Mouse (Mus musculus) liver, embryonic 14.5 days (tissue): ENCODE measurements around the gene Chd2. TPM values are rescaled to one million over a fixed set of nuclear protein-coding genes. Genes with fewer than 3 reads are reported as not detected.

Experiments used
- ATAC-seq: fragments of 200-750 bp; cut with Nextera tagmentation; 2 replicates; pipeline ENCODE4 v1.8.0; 2017; ENCODE audit warnings: moderate number of reproducible peaks, mild to moderate bottlenecking, moderate library complexity; ENCODE audit not compliant: insufficient read depth
- DNase-seq, 3 experiments: peaks; one replicate each; pipeline ENCODE4 v3.0.0-alpha.2; 2012 to 2013; ENCODE audit warnings: low read depth in 3 of 3, low spot score in 3 of 3
- H3K27ac ChIP-seq: fragments of 300-500 bp; sonication (generic); 2 replicates; pipeline ENCODE4 v1.5.1; 2014; ENCODE audit warnings: moderate library complexity, mild to moderate bottlenecking, control low read depth, inconsistent platforms
- H3K27me3 ChIP-seq: fragments of 300-500 bp; sonication (generic); 2 replicates; pipeline ENCODE4 v1.6.1; 2014; ENCODE audit warnings: mild to moderate bottlenecking, low read length, moderate library complexity; ENCODE audit not compliant: control insufficient read depth, insufficient read depth
- H3K36me3 ChIP-seq: fragments of 300-500 bp; sonication (generic); replicated peaks from 2 replicates; pipeline ENCODE4 v1.6.1; 2014; ENCODE audit warnings: low read depth; ENCODE audit not compliant: control insufficient read depth, insufficient read depth
- H3K4me1 ChIP-seq, 2 experiments: fragments of 200-500 bp in 1 of 2; fragments of 300-500 bp in 1 of 2; sonication (generic) in 1 of 2; replicated peaks; 2 replicates each; pipeline ENCODE4 v1.6.1; 2012 to 2014; ENCODE audit warnings: antibody characterized with exemption in 1 of 2, inconsistent platforms in 1 of 2, low read length in 1 of 2; ENCODE audit not compliant: control insufficient read depth in 2 of 2, insufficient read depth in 2 of 2
- H3K4me2 ChIP-seq: fragments of 300-500 bp; sonication (generic); 2 replicates; pipeline ENCODE4 v1.6.1; 2014; ENCODE audit warnings: low read depth, mild to moderate bottlenecking, control low read depth, moderate library complexity
- H3K4me3 ChIP-seq, 2 experiments: fragments of 200-500 bp in 1 of 2; fragments of 300-500 bp in 1 of 2; sonication (generic) in 1 of 2; 2 replicates each; pipeline ENCODE4 v1.5.1; 2012 to 2014; ENCODE audit warnings: low read depth in 2 of 2, low read length in 2 of 2, mild to moderate bottlenecking in 2 of 2, control low read depth in 1 of 2, inconsistent platforms in 1 of 2, moderate library complexity in 1 of 2; ENCODE audit not compliant: insufficient read depth in 1 of 2
- H3K9ac ChIP-seq: fragments of 300-500 bp; sonication (generic); replicated peaks from 2 replicates; pipeline ENCODE4 v1.6.1; 2014; ENCODE audit warnings: mild to moderate bottlenecking, control low read depth, moderate library complexity
- H3K9me3 ChIP-seq: fragments of 300-500 bp; sonication (generic); 2 replicates; pipeline ENCODE4 v1.6.1; 2016; ENCODE audit warnings: low read length, mixed read lengths; ENCODE audit not compliant: control insufficient read depth
- CTCF ChIP-seq: IDR thresholded peaks from 2 replicates; pipeline ENCODE4 v1.5.1; 2016; ENCODE audit warnings: antibody characterized with exemption, low read depth, control low read depth
- EP300 ChIP-seq: IDR thresholded peaks from 2 replicates; pipeline ENCODE4 v1.6.1; 2016; ENCODE audit warnings: antibody characterized with exemption, low read depth
- WGBS: fragments of 180-500 bp; shearing (Covaris S2); extraction: QIAGEN DNeasy Blood & Tissue Kit; methylation state at CpG from one replicate; pipeline ENCODE4 v1.1.7; 2014; ENCODE audit not compliant: insufficient replicate concordance; 5-methylcytosine and 5-hydroxymethylcytosine counted together
- polyA plus RNA-seq, 2 experiments: library from polyadenylated mRNA; depleted of rRNA in 1 of 2; stranded (reverse) in 1 of 2; unstranded in 1 of 2; fragments of >200 nt; fragmentation: Nextera tagmentation in 1 of 2; extraction: Ambion mirVana in 1 of 2; gene quantifications; 2 replicates each; pipeline versions ENCODE4 v1.2.1 to v1.2.3; 2012 to 2014

Chd2 gene
- polyA plus RNA-seq, 2 experiments, result 12.0 to 14.8 TPM

- 60% methylated on average over 2 of the region's 2 CpGs for WGBS
- Histone ChIP-seq H3K27me3 (no peaks in the 10 kb centered on the region), H3K4me2 (peak overlapping the region; percentile 9; the same call in 1 of the 2 replicates)
Observed at GRCm38 (mm10) chr7:73534937-73535860, 6.4 kb downstream of the Chd2 start.

DNA sequence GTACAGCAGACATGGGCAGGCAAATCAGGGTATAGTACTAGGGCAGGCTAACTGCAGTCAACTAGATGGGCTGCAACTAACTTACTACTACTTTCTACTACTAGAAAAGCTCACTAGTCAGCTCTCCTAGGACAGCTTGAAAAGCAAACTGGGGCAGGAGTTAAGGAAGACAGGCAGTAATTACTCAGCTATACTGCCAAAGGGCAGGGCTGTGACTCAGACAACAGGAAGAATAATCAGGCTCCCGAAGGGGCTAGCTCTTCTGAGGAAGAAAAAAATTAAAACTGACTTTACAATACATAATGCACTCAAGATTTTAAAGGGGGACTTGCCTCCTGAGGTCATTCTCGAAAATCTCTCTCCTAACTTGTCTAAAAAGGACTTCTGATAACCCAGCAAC, 8.2 kb downstream of the Chd2 start:
- H3K27ac ChIP-seq, result peak overlapping the region; percentile 42
- no peaks in the 10 kb centered on the region for H3K9me3 ChIP-seq
- ATAC-seq (no peak), DNase-seq (no peak)
- H3K4me2 ChIP-seq, result no peak overlapping the region
- no peak overlapping the region; the same call in 1 of the 2 replicates for H3K9ac ChIP-seq
- H3K4me3 ChIP-seq, result no peak overlapping the region
- H3K4me1 ChIP-seq, result peaks cover 22 to 51% of the 10 kb centered on the region in 2 experiments
- peaks cover 19% of the 10 kb centered on the region for H3K36me3 ChIP-seq
- 27% methylated on average over 2 of the region's 2 CpGs for WGBS
- TF ChIP-seq CTCF (no peak), EP300 (no peak)
- H3K27me3 ChIP-seq, result no peaks in the 10 kb centered on the region

More at GRCm38 (mm10) chr7:73534937-73535860, 6.4 kb downstream of the Chd2 start:
- H3K9me3 ChIP-seq, result no peaks in the 10 kb centered on the region
- TF ChIP-seq CTCF (no peak), EP300 (no peak)
- H3K27ac ChIP-seq, result no peak overlapping the region; the same call in 1 of the 2 replicates
- H3K36me3 ChIP-seq, result peaks cover 19% of the 10 kb centered on the region
- no peak overlapping the region for H3K4me3 ChIP-seq
- ATAC-seq (no peak), DNase-seq (no peak)
- no peak overlapping the region; the same call in 1 of the 2 replicates for H3K9ac ChIP-seq
- peaks cover 22 to 46% of the 10 kb centered on the region in 2 experiments for H3K4me1 ChIP-seq

GRCm38 (mm10) chr7:73532916-73533315, 8.7 kb downstream of the Chd2 start:
- H3K27me3 ChIP-seq, result no peaks in the 10 kb centered on the region
- no peak overlapping the region for H3K4me3 ChIP-seq
- WGBS, result 56% methylated on average over 3 of the region's 3 CpGs
- H3K9me3 ChIP-seq, result no peaks in the 10 kb centered on the region
- no peak overlapping the region for H3K9ac ChIP-seq
- ATAC-seq (no peak), DNase-seq (no peak)
- peak overlapping the region; percentile 42; the same call in 1 of the 2 replicates for H3K27ac ChIP-seq
- H3K4me2 ChIP-seq, result no peak overlapping the region
- no peak for TF ChIP-seq EP300
- TF ChIP-seq CTCF, result no peak
- H3K4me1 ChIP-seq, result peaks cover 22 to 51% of the 10 kb centered on the region in 2 experiments
- H3K36me3 ChIP-seq, result peaks cover 22% of the 10 kb centered on the region

- ATAC-seq, result no peak
- H3K27me3 ChIP-seq, result no peaks in the 10 kb centered on the region
- TF ChIP-seq EP300, result no peak
- TF ChIP-seq CTCF, result no peak
- H3K4me3 ChIP-seq, result no peak overlapping the region
- H3K4me2 ChIP-seq, result no peak overlapping the region
- H3K9me3 ChIP-seq, result no peaks in the 10 kb centered on the region
- H3K4me1 ChIP-seq, result peaks cover 20 to 51% of the 10 kb centered on the region in 2 experiments
- no peak overlapping the region for H3K9ac ChIP-seq
- WGBS, result 48% methylated on average over 3 of the region's 3 CpGs
- peaks cover 22% of the 10 kb centered on the region for H3K36me3 ChIP-seq
- no peak for DNase-seq
- H3K27ac ChIP-seq, result no peak overlapping the region
Observed at GRCm38 (mm10) chr7:73532139-73532538, 9.5 kb downstream of the Chd2 start.

DNA sequence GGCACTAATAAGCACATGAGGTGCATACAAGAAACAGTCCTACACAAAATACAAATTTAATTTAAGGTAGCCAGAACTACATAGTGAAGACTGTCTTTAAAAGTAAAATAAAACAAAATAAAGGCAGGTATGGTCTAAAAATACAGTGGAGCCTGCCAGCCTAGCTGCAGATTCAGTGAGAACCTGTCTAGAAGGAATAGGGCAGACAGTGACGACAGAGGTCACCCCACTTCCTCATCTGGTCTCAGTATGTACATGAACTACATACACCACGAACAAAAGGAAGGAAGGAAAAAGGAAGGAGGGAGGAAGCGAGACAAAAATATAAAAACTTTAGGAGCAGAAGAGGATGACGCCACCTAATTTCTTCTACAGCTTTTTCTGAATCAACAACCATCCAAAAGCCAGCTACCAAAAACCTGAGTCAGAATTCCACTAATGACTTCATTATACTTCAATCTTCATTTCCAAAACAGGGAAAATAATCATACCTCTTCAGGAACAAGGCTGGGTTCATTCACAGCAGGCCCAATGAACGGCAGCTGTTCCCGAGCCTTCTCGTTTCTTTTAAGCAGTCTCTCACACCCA, 10.0 kb downstream of the Chd2 start:
- H3K9ac ChIP-seq, result no peak overlapping the region
- TF ChIP-seq CTCF, result no peak
- TF ChIP-seq EP300, result no peak
- H3K36me3 ChIP-seq, result peaks cover 22% of the 10 kb centered on the region
- no peaks in the 10 kb centered on the region for H3K27me3 ChIP-seq
- H3K9me3 ChIP-seq, result no peaks in the 10 kb centered on the region
- peaks cover 16 to 48% of the 10 kb centered on the region in 2 experiments for H3K4me1 ChIP-seq
- H3K4me2 ChIP-seq, result no peak overlapping the region
- DNase-seq (no peak), ATAC-seq (no peak)
- no peak overlapping the region for H3K4me3 ChIP-seq
- H3K27ac ChIP-seq, result no peak overlapping the region
- WGBS, result 50% methylated on average over 7 of the region's 7 CpGs
